Mouse (Mus musculus): Measurements from ENCODE around the gene Slc45a2.

Gene Slc45a2

GRCm38 (mm10) chr15:11004646-11005045 lies 4.1 kb downstream of the Slc45a2 start:
- DNase-seq (ENCODE audit: low read depth): no peak

DNA sequence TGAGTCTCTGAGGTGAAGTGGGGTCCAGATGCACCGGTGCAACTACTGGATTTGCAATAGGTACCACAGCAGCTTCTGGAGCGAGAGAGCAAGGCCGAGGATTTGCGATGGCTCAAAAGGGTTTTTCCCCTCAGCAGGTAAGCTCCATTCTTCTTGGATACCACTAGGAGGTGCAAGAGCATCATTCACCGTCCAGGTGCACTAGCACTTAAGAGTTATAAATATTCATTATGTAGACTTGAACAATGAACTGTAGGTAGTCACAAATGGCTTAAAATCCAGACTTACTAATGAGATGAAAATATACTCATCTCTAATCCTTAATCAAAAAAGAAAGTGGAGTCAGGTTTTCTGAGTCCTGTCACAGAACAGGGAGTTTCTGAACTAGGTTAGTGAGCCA lies 8.2 kb downstream of the Slc45a2 start:
- no peak for DNase-seq (ENCODE audit: low read depth)

GRCm38 (mm10) chr15:11010976-11011548 lies 10.5 kb downstream of the Slc45a2 start:
- no peak for DNase-seq (ENCODE audit: low read depth)

DNA sequence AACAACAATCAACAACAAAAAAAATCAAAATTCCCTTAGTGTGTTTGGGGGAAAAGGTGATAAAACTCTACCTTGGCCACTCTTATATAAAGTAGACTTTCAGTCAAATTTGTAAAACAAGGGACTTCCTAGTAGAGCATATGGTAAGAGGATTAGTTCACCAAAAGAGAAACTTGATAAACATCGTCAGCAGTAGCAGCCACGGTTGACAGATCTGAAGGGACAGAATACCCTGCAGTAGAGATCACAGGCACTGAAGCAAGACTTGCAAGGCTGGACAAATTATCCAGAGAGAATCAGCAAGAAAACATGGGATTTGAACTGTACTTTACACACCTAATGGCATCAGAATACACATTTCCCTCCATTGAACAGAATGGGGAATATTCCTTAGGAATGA lies 14.4 kb downstream of the Slc45a2 start:
- DNase-seq (ENCODE audit: low read depth): no peak

GRCm38 (mm10) chr15:11026801-11027561 lies 26.5 kb downstream of the Slc45a2 start:
- no peak for DNase-seq (ENCODE audit: low read depth)

DNA sequence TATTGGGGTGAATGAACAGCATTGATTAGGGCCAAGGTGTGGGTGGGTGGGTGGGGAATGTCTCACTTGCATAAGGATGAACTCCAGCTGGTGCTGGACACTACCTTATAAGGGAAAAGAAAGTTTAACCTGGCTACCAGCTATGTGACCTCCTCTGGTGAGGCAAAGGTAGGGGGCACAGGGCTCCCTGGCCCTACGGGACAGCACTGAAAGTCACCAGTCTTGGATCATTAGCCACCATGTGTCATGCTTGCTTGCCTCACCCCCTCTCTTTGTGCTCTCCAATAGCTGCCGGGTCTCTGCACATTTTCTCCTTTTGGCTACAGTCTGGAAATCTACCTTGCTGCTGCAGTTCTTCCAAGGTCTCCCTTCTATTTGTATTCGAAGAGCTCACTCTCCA lies 29.7 kb downstream of the Slc45a2 start:
- no peak for DNase-seq (ENCODE audit: low read depth)

- DNase-seq (ENCODE audit: low read depth): no peak
Measured at GRCm38 (mm10) chr15:11035947-11036474, 35.5 kb downstream of the Slc45a2 start.

DNA sequence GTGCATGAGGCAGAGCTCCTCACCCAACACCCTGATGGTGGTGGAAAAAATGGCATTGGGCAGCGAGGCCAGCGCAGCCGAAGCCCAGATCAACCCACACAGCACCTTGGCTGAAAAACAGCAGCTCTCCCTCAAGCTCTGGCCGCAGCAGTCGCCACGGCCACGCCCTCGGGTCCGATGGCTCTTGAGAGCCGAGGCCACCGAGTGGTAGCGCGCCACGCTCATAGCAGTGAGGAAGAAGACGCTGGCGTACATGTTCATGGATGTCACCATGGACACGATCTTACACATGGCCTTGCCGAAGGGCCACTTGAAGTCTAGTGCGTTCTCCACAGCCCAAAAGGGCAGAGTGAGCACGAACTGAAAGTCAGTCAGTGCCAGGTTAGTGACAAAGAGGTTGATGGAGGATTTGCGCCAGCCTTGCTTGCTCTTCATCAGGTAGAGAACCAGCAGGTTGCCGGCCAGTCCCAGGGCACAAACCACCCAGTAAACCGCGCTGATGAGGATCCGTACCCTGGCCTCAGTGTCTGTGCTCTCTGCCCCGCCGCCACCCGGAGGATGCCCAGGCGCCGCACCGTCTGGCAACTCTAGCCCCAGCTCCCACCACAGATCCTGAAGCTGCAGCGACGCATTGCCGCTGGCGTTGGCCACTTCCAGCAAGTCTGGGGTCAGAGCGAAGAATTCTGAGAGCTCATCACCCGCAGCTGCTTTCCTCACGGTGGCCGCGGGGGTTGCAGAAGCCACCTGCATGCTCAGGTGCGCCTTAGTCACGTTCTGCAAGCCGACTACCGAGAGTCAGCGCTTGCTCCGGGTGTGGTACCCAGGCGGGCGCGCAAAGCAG lies 36.2 kb downstream of the Slc45a2 start:
- DNase-seq (ENCODE audit: low read depth): no peak

DNA sequence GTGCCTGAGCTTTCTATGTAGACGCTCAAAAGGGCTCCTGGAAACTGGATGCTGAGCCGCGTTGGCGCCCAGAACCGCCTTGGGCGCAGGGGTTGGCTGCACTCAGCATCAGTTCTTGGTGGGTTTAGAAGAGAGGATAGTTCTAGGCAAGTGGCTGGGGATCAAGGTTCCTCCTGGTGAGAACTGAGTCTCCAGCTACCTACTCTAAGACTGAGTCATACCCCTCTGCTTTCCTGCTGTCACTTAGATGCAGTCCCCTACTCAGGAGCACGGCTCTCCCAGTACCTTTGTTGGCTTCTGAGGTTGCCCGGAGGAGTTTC lies 36.8 kb downstream of the Slc45a2 start:
- no peak for DNase-seq (ENCODE audit: low read depth)

DNA sequence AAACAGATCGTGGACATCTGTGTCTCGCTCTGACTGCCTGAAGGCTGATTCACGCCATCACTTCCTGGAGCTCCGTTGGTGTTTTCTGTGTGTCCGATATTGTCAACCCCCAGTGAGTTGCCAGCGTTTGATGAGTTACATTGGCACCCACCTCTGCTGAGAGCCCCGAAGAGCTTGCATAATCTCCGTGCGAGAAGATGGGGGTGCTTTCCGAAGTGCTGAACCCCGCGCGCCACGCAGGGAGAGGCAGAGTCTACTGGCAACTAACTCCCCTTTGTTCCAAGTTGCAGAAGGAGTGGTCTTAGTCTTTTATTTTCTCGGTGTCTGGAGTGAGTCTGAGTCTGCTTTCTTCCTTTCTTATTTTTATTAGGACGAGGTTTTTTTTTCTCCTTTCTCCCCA lies 37.2 kb downstream of the Slc45a2 start, which contains the start of gene Rxfp3:
Rxfp3 (minus strand) TSS at position 281 of the 400 bp plus-strand sequence.
- DNase-seq (ENCODE audit: low read depth): no peak

GRCm38 (mm10) chr15:11038476-11038875 lies 38.0 kb downstream of the Slc45a2 start:
- peak; percentile 28 for DNase-seq (ENCODE audit: low read depth)

DNA sequence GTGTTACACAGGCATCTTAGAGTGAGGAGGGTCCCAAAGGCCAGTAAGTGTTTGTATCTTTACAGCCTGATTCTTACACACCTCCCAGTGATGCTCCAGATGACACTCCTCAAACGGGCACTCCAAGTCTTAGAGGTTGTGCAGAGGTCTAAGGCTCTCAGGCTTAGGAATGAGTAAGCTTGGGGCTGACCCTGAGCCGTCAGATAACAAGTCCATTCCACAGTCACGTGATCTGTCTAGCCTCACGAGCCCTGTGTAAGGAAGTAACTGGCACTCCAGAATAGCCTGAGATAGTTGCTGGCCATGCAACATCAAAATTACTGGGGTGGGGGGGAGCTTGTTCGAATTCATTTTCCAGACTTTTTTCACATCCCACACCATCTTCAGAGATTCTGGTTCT lies 39.5 kb downstream of the Slc45a2 start:
- no peak for DNase-seq (ENCODE audit: low read depth)

DNA sequence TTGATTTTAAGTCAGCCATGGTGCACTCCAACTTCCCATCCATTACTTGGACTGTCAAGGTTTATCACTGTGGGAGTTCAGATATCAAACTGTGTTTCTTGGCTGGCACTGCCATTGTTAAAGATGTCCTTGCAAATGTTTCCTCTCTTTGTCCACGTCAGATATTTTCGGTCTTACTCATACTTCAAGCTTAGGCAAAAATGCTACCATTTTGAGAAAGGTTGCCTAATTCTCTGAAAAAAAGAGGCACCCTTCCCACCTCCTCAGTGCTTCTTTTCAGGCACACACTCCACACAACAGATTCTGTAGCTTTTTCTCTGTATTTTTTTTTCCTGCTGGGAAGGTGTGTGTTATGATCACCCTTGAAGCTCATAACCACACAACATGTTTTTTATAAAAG lies 40.7 kb downstream of the Slc45a2 start:
- DNase-seq (ENCODE audit: low read depth): no peak

GRCm38 (mm10) chr15:11042828-11043227 lies 42.3 kb downstream of the Slc45a2 start:
- DNase-seq (ENCODE audit: low read depth): no peak

DNA sequence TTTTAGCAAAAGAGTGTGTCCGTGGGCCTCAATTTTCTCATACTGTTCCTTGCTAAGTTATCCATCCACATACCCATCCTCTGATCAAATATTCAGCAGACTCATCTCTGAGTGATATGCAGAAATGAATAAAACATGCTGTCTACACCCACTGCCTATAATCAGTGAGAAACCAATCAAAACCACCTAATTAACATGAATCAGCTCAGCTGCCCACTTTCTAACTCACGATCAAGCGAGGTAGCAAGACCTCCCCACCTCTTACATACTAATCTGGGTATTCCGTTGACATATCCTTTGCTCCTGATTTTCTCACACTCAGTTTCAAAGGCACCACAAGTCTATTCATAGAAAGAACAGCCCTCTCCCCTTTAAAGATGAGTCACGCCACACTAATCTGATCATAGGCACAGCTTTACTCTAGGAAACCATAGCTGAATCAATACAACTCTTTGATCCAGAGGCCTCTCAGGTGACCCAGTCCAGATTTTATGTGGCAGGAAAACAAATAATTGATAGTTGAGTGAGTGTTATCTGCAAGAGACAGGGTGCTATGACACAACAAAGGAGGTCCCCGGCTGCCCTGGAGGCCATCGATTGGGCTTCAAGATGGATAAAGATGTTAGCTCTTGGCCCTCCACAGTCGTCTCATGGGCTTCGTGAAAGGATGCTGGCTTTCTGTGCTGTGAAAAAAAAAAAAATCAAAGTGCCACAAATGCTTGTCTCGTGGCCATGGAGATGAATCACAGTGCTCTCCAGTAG lies 53.3 kb downstream of the Slc45a2 start:
- no peak for DNase-seq (ENCODE audit: low read depth)

DNA sequence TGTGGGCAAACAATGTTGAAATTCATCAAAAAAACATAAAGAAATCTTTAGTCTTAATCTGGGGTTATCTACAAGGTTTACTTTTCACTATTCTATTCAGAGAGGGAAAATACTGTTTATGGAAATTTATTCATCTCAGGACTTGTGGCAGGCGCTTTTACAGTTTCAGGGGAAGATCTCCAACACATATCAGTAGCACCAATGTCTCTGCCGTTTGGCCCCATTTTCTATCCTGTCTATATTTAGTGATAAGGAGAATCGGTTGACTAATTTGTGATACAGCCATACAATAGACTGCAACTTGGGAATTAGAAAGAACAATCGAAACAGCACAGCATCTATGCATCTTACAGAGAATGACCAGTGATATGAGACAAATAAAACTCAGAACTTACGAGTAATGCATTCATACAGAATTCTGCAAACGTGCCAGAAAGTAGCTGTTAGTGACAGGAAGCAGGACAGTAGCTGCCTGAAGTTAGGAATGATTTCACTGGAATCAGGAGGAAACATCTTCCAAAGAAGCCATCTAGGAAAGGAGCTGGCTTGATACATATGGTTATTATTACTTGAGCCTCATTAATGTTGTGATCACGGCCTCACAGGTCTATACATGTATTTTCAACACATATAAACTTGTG lies 54.0 kb downstream of the Slc45a2 start:
- no peak for DNase-seq (ENCODE audit: low read depth)

- DNase-seq (ENCODE audit: low read depth): no peak
Measured at GRCm38 (mm10) chr15:11062903-11063302, 62.4 kb downstream of the Slc45a2 start.

DNA sequence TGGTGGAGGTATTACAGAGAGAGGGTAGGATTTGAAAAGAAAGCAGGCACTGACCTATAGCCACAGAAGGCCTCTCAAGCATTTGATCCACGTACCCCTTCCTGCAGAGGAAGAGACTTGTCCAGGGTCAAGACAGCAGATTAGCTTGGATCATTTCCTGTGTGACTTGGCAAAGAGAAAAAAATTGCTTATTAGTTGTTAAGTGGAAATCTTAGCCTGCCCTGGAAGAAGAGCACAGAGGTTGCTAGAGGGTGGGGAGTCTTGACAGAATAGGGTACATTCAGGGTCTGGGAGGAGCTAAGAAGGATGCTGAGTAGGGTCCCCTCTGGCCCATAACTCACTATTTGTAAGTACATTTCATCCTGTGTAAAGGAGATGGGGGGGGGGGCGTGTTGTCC lies 63.6 kb downstream of the Slc45a2 start:
- DNase-seq (ENCODE audit: low read depth): no peak

- no peak for DNase-seq (ENCODE audit: low read depth)
Measured at GRCm38 (mm10) chr15:11064558-11065411, 64.3 kb downstream of the Slc45a2 start, which contains the start of gene Adamts12. TSS of gene Adamts12 (plus strand) at chr15:11064790.

DNA sequence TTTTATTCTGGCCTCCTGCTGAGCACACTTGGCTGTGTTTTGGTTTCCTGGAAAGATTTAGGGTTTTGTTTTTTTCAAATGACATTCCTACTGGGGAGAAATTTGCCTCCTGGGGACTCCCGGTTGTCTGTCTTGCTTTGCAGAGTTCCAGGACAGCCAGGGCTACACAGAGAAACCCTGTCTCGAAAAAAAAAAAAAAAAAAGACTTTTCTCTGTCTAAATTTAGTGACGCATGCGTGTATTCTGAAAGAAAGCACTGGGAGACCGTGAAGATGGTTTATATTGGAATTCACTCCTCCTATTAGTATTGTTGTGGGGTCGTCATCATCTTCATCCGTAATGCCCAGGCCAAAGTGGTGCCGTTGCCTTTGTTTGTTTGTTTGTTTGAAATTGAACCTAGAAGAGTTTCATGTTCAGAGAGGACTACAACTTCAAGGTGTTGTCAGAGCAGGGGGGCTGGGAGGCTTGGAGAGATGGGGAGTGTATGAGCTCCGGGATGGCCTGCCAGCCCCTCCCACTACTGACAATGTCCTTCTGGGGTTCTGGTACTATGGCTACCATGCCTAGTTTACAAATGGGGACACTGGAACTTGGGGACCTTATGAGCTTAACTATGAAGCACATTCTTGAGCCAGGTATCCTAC lies 65.1 kb downstream of the Slc45a2 start:
- no peak for DNase-seq (ENCODE audit: low read depth)
